In genomic region chr11:7250415-7250814, GRCm38 (mm10) we compare ENCODE assay signal across 27 mouse cellular contexts. TPM values are rescaled to one million over a fixed set of nuclear protein-coding genes. Genes with fewer than 3 reads are reported as not detected.
"Had no signal": no experiment of that assay in that cellular context is flagged by ENCODE, and none has a peak within 500 bp of the region (broad histone marks: within the 10 kb centered on the region; RNA-seq: fewer than 3 reads in every experiment).

No protein-coding gene starts in this region.

- H3K9me3 ChIP-seq: heart, embryonic 13.5 days; heart, embryonic 15.5 days; hindbrain, embryonic 10.5 days; hindbrain, embryonic 12.5 days; intestine, embryonic 15.5 days; limb, embryonic 10.5 days; limb, embryonic 12.5 days; liver, embryonic 15.5 days had no signal

- H3K4me2 ChIP-seq: heart, embryonic 11.5 days; heart, embryonic 13.5 days; heart, embryonic 15.5 days; hindbrain, embryonic 12.5 days; hindbrain, embryonic 14.5 days; intestine, embryonic 15.5 days; limb, embryonic 12.5 days; liver, embryonic 15.5 days had no signal

- H3K36me3 ChIP-seq: heart, embryonic 13.5 days; heart, embryonic 15.5 days; hindbrain, embryonic 10.5 days; hindbrain, embryonic 12.5 days; intestine, embryonic 15.5 days; limb, embryonic 10.5 days; limb, embryonic 12.5 days; liver, embryonic 15.5 days had no signal

- ATAC-seq: hindbrain, embryonic 16.5 days; inflammation-experienced regulatory T-cells, adult 6 months; intestine, embryonic 15.5 days; intestine, postnatal 0 days had no signal

- DNase-seq: gastrocnemius, adult 2 months; gastrocnemius, postnatal 10 days; gastrocnemius, postnatal 25 days; heart, adult 2 months; heart, postnatal 14 days; heart, postnatal 4 days; kidney, adult 18-20 months; kidney, adult 8-10 months; kidney, postnatal 10 days; kidney, postnatal 25 days; kidney, postnatal 4 days had no signal

- H3K4me1 ChIP-seq: heart, embryonic 13.5 days; heart, embryonic 15.5 days; hindbrain, embryonic 10.5 days; hindbrain, embryonic 12.5 days; intestine, embryonic 15.5 days; limb, embryonic 10.5 days; limb, embryonic 12.5 days; liver, embryonic 15.5 days had no signal

- H3K27ac ChIP-seq: gastrocnemius, adult 2 months; heart, adult 2 months; heart, embryonic 13.5 days; heart, embryonic 15.5 days; hindbrain, embryonic 10.5 days; hindbrain, embryonic 12.5 days; hindbrain, embryonic 14.5 days; intestine, embryonic 15.5 days; layer of hippocampus, adult 2 months; left cerebral cortex, adult 2 months; limb, embryonic 10.5 days; limb, embryonic 12.5 days; liver, embryonic 15.5 days had no signal

- H3K9ac ChIP-seq: heart, embryonic 13.5 days; heart, embryonic 15.5 days; hindbrain, embryonic 12.5 days; hindbrain, embryonic 14.5 days; intestine, embryonic 15.5 days; limb, embryonic 12.5 days; liver, embryonic 15.5 days had no signal

- H3K27me3 ChIP-seq: heart, embryonic 13.5 days; heart, embryonic 15.5 days; hindbrain, embryonic 12.5 days; intestine, embryonic 15.5 days; limb, embryonic 12.5 days; liver, embryonic 15.5 days had no signal

- H3K4me3 ChIP-seq: gastrocnemius, adult 2 months; heart, adult 2 months; heart, embryonic 13.5 days; heart, embryonic 15.5 days; hindbrain, embryonic 10.5 days; hindbrain, embryonic 12.5 days; intestine, embryonic 15.5 days; layer of hippocampus, adult 2 months; left cerebral cortex, adult 2 months; limb, embryonic 10.5 days; limb, embryonic 12.5 days; liver, embryonic 15.5 days had no signal

RNA-seq across cellular contexts. Expression of gene Igfbp3, which starts 36.7 kb away (rescaled TPM):
- polyA plus RNA-seq: inflammation-experienced regulatory T-cells, adult 6 months had no signal

RNA-seq across cellular contexts. Expression of gene Igfbp1, which starts 52.8 kb away (rescaled TPM):
- polyA plus RNA-seq: heart, adult 2 months; heart, postnatal 0 days; hindbrain, embryonic 14.5 days; inflammation-experienced regulatory T-cells, adult 6 months had no signal
